Mouse (Mus musculus) limb, embryonic 14.5 days (tissue): Measurements from ENCODE around the gene Ppm1h. TPM values are rescaled to one million over a fixed set of nuclear protein-coding genes. Genes with fewer than 3 reads are reported as not detected.

Experiments
- ATAC-seq: fragments of 200-750 bp; cut with Nextera tagmentation; 2 replicates; pipeline ENCODE4 v1.8.0; 2017; ENCODE audit warnings: low read depth, moderate number of reproducible peaks, moderate TSS enrichment; ENCODE audit not compliant: low FRiP score
- DNase-seq: peaks from one replicate; pipeline ENCODE4 v3.0.0-alpha.2; 2015; ENCODE audit warnings: low spot score
- H3K27ac ChIP-seq: fragments of 300-500 bp; sonication (generic); replicated peaks from 2 replicates; pipeline ENCODE4 v1.5.1; 2014; ENCODE audit warnings: low read depth, mild to moderate bottlenecking, low read length, moderate library complexity, mixed read lengths
- H3K27me3 ChIP-seq: fragments of 300-500 bp; sonication (generic); 2 replicates; pipeline ENCODE4 v1.6.1; 2014; ENCODE audit warnings: low read length, mixed read lengths; ENCODE audit not compliant: control insufficient read depth, insufficient read depth
- H3K36me3 ChIP-seq: fragments of 300-500 bp; sonication (generic); 2 replicates; pipeline ENCODE4 v1.6.1; 2014; ENCODE audit warnings: mild to moderate bottlenecking, low read length, moderate library complexity, mixed read lengths; ENCODE audit not compliant: control insufficient read depth, insufficient read depth
- H3K4me1 ChIP-seq: fragments of 300-500 bp; sonication (generic); 2 replicates; pipeline ENCODE4 v1.6.1; 2014; ENCODE audit warnings: antibody characterized with exemption, low read length, mixed read lengths; ENCODE audit not compliant: control insufficient read depth, insufficient read depth
- H3K4me2 ChIP-seq: fragments of 300-500 bp; sonication (generic); replicated peaks from 2 replicates; pipeline ENCODE4 v1.6.1; 2014; ENCODE audit warnings: low read depth, mild to moderate bottlenecking, low read length, moderate library complexity; ENCODE audit not compliant: severe bottlenecking
- H3K4me3 ChIP-seq: fragments of 300-500 bp; sonication (generic); replicated peaks from 2 replicates; pipeline ENCODE4 v1.5.1; 2014; ENCODE audit warnings: low read length
- H3K9ac ChIP-seq: fragments of 300-500 bp; sonication (generic); 2 replicates; pipeline ENCODE4 v1.6.1; 2014; ENCODE audit warnings: mild to moderate bottlenecking, low read depth, low read length, moderate library complexity; ENCODE audit not compliant: severe bottlenecking
- H3K9me3 ChIP-seq: fragments of 300-500 bp; sonication (generic); 2 replicates; pipeline ENCODE4 v1.6.1; 2016; ENCODE audit warnings: low read length; ENCODE audit not compliant: control insufficient read depth
- POLR2A ChIP-seq: fragments of 200-500 bp; IDR thresholded peaks from 2 replicates; pipeline ENCODE4 v1.8.0; 2012; ENCODE audit warnings: inconsistent platforms, mild to moderate bottlenecking, moderate library complexity, borderline replicate concordance; ENCODE audit not compliant: insufficient read depth, insufficient read length; ENCODE audit errors: extremely low read depth
- WGBS: fragments of 180-500 bp; shearing (Covaris S2); extraction: QIAGEN DNeasy Blood & Tissue Kit; methylation state at CpG from one replicate; pipeline ENCODE4 v1.1.7; 2014; 5-methylcytosine and 5-hydroxymethylcytosine counted together
- polyA plus RNA-seq, 2 experiments: library from polyadenylated mRNA; depleted of rRNA in 1 of 2; stranded (reverse) in 1 of 2; unstranded in 1 of 2; fragments of >200 nt; fragmentation: Nextera tagmentation in 1 of 2; extraction: Ambion mirVana in 1 of 2; gene quantifications; 2 replicates each; pipeline versions ENCODE4 v1.2.1 to v1.2.3; 2012 to 2014

The Ppm1h gene
- polyA plus RNA-seq, 2 experiments = 2.2 to 3.4 TPM

DNA sequence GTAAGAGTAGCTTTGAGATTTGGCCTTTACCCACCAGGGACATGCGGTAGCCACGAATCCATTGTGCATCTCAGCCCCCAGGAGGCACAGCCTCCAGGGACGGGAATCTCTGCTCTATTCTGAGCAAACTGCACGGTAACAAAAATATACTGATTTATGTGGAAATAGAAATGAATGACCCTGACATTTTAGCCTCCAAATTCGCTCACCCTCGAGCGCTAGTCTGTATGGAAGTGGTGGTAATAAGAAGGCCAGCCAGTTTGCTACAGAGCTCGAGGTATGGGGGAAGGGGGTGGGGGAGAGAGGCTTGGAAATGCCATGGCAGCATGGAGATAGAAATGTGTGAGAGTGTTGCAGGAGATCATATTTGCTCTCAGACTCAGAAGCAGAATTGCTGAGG is 37.7 kb downstream of the Ppm1h start:
- 60% methylated on average over 8 of the region's 8 CpGs for WGBS
- Histone ChIP-seq H3K4me1 (peaks cover 4% of the 10 kb centered on the region; the same call in 1 of the 2 replicates), H3K27ac (no peak overlapping the region), H3K36me3 (no peaks in the 10 kb centered on the region), H3K27me3 (no peaks in the 10 kb centered on the region), H3K4me3 (no peak overlapping the region), H3K9ac (no peak overlapping the region), H3K9me3 (no peaks in the 10 kb centered on the region), H3K4me2 (no peak overlapping the region)
- no peak for TF ChIP-seq POLR2A
- DNase-seq (no peak), ATAC-seq (no peak)

DNA sequence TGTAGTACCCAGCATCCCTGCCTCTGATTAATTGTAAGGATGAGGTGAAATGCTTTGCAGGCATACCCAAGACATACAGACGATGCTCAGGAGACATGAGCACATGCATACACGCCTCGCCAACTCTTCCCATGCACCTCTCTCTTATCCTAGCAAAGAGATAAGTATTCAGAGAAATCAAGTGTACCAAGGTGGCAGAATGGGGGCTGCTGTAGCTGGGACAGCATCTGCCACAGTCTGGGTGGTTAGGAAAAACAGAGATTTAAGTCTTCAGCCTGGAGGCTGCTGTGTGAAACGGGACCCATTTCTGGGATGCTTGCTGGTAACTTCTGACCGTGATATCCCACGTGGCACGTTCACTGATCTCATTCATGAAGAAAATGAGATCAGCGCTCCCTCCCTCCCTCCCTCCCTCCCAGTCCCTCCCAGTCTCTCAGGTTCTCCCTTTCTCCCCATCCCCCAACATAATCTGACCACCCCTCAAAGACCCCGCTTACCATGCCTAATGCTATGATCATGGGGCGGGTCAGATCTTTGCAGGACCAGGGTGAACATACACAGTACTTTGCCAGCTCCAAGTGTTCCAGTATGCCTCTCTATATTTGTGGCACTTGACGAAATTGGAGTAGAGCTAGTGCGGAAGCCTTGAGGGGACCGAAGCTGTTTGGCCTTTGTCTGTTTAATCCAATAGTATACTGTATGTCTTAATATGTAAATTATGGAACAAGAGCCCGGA is 38.3 kb downstream of the Ppm1h start:
- no peak for DNase-seq
- ATAC-seq = no peak
- no peaks in the 10 kb centered on the region for H3K9me3 ChIP-seq
- no peaks in the 10 kb centered on the region for H3K36me3 ChIP-seq
- H3K4me3 ChIP-seq = no peak overlapping the region
- 81% methylated on average over 14 of the region's 14 CpGs for WGBS
- H3K27me3 ChIP-seq = no peaks in the 10 kb centered on the region
- H3K27ac ChIP-seq = no peak overlapping the region
- TF ChIP-seq POLR2A = no peak
- H3K9ac ChIP-seq = no peak overlapping the region
- H3K4me2 ChIP-seq = no peak overlapping the region
- no peaks in the 10 kb centered on the region for H3K4me1 ChIP-seq

DNA sequence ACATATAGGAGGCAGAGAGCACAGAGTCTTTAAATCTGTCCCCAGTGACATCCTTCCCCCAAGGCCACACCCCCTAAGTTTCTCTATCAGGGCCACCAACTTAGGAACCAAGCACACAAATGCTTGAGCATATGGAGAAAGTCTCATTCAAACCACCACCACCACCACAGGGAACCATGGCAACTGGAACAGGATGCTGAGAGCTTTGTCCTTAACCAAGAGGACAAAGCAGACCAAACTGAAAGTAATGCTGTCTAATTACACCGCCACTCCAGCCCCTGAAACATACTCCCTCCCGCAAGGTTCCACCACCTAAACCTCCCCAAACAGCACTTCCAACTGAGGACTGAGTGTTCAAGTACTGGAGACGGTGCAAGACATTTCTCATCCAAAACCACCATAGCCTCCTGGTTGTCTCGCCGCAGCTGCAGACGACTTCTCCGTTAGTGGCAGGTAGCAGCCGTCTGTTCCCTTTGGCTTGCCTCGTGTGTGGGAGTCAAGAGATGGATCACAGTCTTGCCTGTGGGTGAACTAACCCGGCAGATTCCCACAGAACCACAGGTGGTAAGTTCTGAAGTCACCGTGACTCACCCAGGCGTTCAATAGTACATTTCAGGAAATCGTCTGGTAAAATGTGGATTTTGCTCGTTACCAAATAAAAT is 39.3 kb downstream of the Ppm1h start:
- Histone ChIP-seq H3K4me1 (no peaks in the 10 kb centered on the region), H3K27me3 (no peaks in the 10 kb centered on the region), H3K36me3 (no peaks in the 10 kb centered on the region), H3K27ac (no peak overlapping the region), H3K4me3 (no peak overlapping the region), H3K9me3 (no peaks in the 10 kb centered on the region), H3K4me2 (no peak overlapping the region), H3K9ac (no peak overlapping the region)
- TF ChIP-seq POLR2A = no peak
- DNase-seq (no peak), ATAC-seq (no peak)
- 76% methylated on average over 14 of the region's 14 CpGs for WGBS

DNA sequence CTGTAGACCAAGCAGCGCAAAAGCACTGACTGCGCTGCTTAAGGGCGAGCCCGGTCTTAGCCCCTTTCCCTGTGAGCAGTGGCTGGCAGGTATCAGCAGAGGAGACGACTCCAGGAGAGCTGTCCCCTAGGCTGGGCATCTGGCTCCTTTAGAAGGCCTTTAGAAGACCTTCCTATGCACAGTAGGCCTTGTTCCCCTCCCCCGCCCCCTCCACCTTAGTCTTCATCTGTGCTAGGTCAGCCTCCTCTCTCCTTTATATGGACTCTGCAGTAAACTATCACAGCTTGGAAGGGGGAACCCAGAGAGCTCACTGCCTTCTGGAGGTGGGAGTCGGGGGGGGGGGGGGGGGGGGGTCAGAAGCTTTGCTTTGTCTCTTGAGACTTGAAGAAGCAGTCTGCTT is 40.4 kb downstream of the Ppm1h start:
- ATAC-seq (no peak), DNase-seq (no peak)
- Histone ChIP-seq H3K27ac (no peak overlapping the region), H3K27me3 (no peaks in the 10 kb centered on the region), H3K4me1 (no peaks in the 10 kb centered on the region), H3K4me2 (no peak overlapping the region), H3K9ac (no peak overlapping the region), H3K36me3 (no peaks in the 10 kb centered on the region), H3K4me3 (no peak overlapping the region), H3K9me3 (no peaks in the 10 kb centered on the region)
- no peak for TF ChIP-seq POLR2A
- WGBS = 72% methylated on average over 7 of the region's 7 CpGs

DNA sequence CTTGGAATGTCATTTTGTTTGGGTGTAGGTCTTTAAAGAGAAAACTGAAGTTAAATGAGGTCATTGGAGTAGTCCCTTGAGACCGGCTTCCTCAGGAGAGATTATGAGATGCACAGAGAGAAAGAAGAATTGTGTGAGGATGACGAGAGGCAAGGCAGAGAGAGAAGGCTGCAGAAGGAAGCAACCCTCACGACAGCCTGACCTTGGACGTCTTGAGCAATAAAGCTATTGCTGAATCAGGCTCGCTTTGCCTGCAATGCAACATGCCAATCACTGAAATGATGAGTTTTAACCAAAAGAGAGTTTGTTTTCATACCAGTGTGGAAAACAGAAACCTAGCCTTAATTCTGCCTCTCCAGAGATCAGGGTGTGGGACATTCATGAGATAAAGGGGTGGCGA is 43.5 kb downstream of the Ppm1h start:
- DNase-seq = no peak
- H3K9me3 ChIP-seq = no peaks in the 10 kb centered on the region

More for the DNA sequence above, 43.5 kb downstream of the Ppm1h start:
- Histone ChIP-seq H3K4me2 (no peak overlapping the region), H3K36me3 (no peaks in the 10 kb centered on the region), H3K9ac (no peak overlapping the region), H3K4me3 (no peak overlapping the region), H3K27ac (no peak overlapping the region), H3K27me3 (no peaks in the 10 kb centered on the region), H3K4me1 (no peaks in the 10 kb centered on the region)
- ATAC-seq = no peak
- no peak for TF ChIP-seq POLR2A
- 81% methylated on average over 6 of the region's 6 CpGs for WGBS
